Mouse (Mus musculus) forebrain, embryonic 15.5 days (tissue): Measurements from ENCODE around the gene Prr22. TPM values are rescaled to one million over a fixed set of nuclear protein-coding genes. Genes with fewer than 3 reads are reported as not detected.

Source experiments
- ATAC-seq: fragments of 200-750 bp; cut with Nextera tagmentation; replicated peaks from 2 replicates; pipeline ENCODE4 v1.8.0; 2017; ENCODE audit warnings: mild to moderate bottlenecking, moderate TSS enrichment, moderate library complexity
- H3K27ac ChIP-seq: fragments of 300-500 bp; sonication (generic); replicated peaks from 2 replicates; pipeline ENCODE4 v1.5.1; 2015; ENCODE audit warnings: mild to moderate bottlenecking, inconsistent platforms
- H3K27me3 ChIP-seq: fragments of 300-500 bp; sonication (generic); 2 replicates; pipeline ENCODE4 v1.6.1; 2015; ENCODE audit warnings: inconsistent platforms
- H3K36me3 ChIP-seq: fragments of 300-500 bp; sonication (generic); 2 replicates; pipeline ENCODE4 v1.6.1; 2015; ENCODE audit warnings: mild to moderate bottlenecking, inconsistent platforms
- H3K4me1 ChIP-seq: fragments of 300-500 bp; sonication (generic); 2 replicates; pipeline ENCODE4 v1.6.1; 2015; ENCODE audit warnings: inconsistent platforms
- H3K4me2 ChIP-seq: fragments of 300-500 bp; sonication (generic); replicated peaks from 2 replicates; pipeline ENCODE4 v1.6.1; 2015; ENCODE audit warnings: mild to moderate bottlenecking, inconsistent platforms
- H3K4me3 ChIP-seq: fragments of 300-500 bp; sonication (generic); 2 replicates; pipeline ENCODE4 v1.5.1; 2015; ENCODE audit warnings: mild to moderate bottlenecking, inconsistent platforms
- H3K9ac ChIP-seq: fragments of 300-500 bp; sonication (generic); replicated peaks from 2 replicates; pipeline ENCODE4 v1.6.1; 2015; ENCODE audit warnings: mild to moderate bottlenecking, inconsistent platforms
- H3K9me3 ChIP-seq: fragments of 300-500 bp; sonication (generic); 2 replicates; pipeline ENCODE4 v1.6.1; 2016; ENCODE audit warnings: inconsistent platforms
- WGBS: fragments of 180-500 bp; shearing (Covaris S2); methylation state at CpG from one replicate; pipeline ENCODE4 v1.1.7; 2015; ENCODE audit warnings: mixed read lengths; 5-methylcytosine and 5-hydroxymethylcytosine counted together
- polyA plus RNA-seq: library from polyadenylated mRNA; unstranded; fragments of >200 nt; fragmentation: Nextera tagmentation; extraction: Ambion mirVana; gene quantifications from 2 replicates; pipeline ENCODE4 v1.2.1, GENCODE M21; 2015

The Prr22 gene
- polyA plus RNA-seq, result 0.66 and 0.73 TPM in 2 replicates

DNA sequence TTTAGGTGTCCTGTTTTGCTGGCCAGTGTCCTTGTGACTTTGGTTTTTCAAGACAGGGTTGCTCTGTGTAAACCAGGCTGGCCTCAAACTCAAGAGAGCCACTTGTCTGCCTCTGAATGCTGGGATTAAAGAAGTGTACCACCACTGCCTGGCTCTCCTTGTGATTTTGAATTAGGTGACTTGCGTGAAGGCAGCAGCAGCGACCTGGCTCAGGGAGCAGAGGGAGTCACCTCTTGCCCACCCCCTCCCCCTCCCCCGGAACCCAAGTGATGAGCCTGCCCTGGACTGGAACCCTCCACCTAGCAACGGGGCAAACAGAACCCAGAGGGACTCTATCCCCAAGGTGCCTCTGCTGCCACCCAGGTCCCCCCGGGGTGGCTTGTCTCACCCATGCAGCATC is at the start of gene Prr22:
Gene Prr22 (plus strand): TSS at position 301 of the 400 bp plus-strand sequence.
- Histone ChIP-seq H3K36me3 (peaks cover 39% of the 10 kb centered on the region), H3K4me2 (no peak within 1 kb of the TSS), H3K27ac (no peak within 1 kb of the TSS), H3K9ac (no peak within 1 kb of the TSS), H3K4me3 (no peak within 1 kb of the TSS), H3K9me3 (no peaks in the 10 kb centered on the region), H3K27me3 (no peaks in the 10 kb centered on the region), H3K4me1 (peaks cover 7% of the 10 kb centered on the region)
- WGBS, result 92% methylated on average over 5 of the region's 5 CpGs
- ATAC-seq, result no peak

DNA sequence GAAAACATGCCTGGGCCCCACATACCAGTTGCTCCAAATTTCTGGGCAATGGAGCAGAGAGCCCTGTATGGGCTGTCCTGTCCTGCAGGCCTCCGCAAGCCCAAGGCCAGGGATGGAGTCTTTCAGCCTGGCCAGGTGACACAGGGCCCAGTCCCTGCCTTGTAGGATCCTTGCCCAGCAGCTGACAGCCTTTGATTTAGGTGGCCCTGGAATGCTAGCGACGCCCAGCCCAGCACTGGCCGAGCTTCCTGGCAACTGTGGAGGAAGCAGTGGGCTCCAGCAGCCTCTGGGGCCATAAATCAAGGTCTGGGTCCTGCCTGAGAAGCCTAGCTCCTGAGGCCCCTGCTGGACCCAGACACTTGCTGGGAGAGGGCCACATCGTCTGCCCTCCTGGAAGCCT is 47.6 kb upstream of the Prr22 start:
- Histone ChIP-seq H3K4me1 (peaks cover 16% of the 10 kb centered on the region), H3K9me3 (no peaks in the 10 kb centered on the region), H3K9ac (no peak overlapping the region), H3K36me3 (peaks cover 25% of the 10 kb centered on the region), H3K4me3 (no peak overlapping the region), H3K27ac (no peak overlapping the region), H3K27me3 (no peaks in the 10 kb centered on the region), H3K4me2 (no peak overlapping the region)
- WGBS, result 93% methylated on average over 5 of the region's 5 CpGs
- ATAC-seq, result no peak

DNA sequence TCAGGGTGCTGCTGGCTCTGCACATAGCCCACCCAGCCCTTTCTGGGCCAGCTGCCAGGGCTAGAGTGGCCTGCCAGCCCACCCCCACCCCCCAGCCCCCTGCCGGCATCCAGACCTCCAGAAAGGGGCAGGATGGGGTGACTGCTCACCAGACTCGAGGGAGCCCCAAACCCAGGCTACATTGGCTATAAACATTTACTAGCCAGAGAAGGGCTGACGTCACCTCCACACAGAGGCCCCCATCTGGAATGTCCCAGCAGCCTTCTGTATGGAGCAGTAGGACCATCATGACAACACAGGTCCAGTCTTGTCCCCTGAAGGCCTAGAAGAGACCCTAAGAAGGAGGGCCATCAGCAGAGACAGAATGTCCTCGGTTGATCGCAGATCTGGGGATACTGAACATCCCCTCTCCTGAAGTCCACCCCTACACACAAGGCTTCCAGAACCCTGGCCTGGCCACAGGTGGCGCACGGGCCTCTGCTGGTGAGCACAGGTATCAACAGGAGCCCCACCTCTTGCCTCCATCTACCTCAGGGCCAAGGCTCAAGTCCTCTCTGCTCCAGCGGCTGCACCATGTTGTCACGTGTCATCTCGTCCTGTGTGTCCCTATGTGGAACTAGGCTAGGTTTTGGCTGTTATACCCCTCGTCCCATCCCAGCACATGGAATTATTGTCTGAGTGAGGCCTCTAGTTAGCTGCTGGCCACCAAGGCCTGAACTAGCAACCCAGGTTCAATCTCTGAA is 46.5 kb upstream of the Prr22 start:
- H3K4me2 ChIP-seq, result no peak overlapping the region
- 85% methylated on average over 11 of the region's 11 CpGs for WGBS
- H3K9ac ChIP-seq, result no peak overlapping the region
- no peaks in the 10 kb centered on the region for H3K9me3 ChIP-seq
- peaks cover 25% of the 10 kb centered on the region for H3K36me3 ChIP-seq
- no peak overlapping the region for H3K4me3 ChIP-seq
- no peaks in the 10 kb centered on the region for H3K27me3 ChIP-seq
- no peak overlapping the region for H3K27ac ChIP-seq
- ATAC-seq, result no peak
- H3K4me1 ChIP-seq, result peaks cover 19% of the 10 kb centered on the region

DNA sequence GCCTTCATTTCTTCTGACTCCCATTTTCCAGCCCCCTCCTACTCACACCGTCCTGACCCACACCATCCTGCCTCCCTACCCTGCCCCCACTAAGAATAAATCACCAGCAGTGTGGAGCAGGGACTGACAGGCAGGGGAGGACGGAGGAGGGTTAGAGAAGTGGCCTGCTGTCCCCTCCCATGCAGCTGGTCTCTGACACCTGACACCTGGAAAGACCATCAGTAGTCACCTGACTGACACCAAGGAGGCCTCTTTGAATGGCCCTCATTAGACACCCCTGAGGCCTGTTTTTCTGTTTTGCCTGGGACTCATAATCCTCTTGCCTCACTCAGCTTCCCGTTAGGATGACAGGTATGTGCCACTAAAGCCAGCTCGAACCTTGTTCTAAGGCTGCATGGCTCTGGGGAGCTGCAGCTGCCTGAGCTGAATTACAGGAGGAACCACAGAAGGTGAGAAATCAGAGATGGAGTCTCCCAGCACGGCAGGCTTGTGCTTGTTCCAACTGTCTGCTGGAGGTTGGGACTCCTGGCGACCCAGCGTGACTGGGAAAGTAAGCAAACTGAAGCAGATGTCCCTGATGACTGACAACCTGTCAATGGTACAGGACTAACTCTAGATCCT is 42.9 kb upstream of the Prr22 start:
- H3K9me3 ChIP-seq, result no peaks in the 10 kb centered on the region
- H3K4me3 ChIP-seq, result no peak overlapping the region
- H3K36me3 ChIP-seq, result peaks cover 18% of the 10 kb centered on the region
- WGBS, result 15% methylated on average over 7 of the region's 7 CpGs
- H3K27ac ChIP-seq, result no peak overlapping the region
- no peak overlapping the region for H3K9ac ChIP-seq
- H3K27me3 ChIP-seq, result no peaks in the 10 kb centered on the region
- H3K4me1 ChIP-seq, result peaks cover 18% of the 10 kb centered on the region
- ATAC-seq, result no peak
- H3K4me2 ChIP-seq, result no peak overlapping the region

DNA sequence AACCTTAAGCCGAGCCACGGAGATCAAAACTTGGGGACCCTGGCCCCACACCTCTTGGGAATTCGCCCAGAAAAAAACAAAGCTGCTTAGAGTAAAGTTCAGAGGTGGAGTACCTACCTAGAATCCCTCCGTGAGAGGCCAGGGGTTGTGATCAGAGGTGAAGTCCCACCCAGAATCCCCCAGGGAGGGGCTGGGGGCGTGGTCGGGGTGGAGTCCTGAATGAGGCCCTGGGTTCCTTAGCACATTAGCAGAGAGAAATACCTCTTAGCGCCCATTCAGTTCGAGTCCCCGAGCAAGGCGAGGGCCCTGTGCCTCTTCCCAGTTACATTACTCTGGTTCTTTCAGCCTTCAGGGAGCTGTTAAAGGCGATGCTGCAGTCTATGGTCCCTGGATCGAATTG is 42.4 kb upstream of the Prr22 start:
- no peak for ATAC-seq
- H3K27ac ChIP-seq, result no peak overlapping the region
- H3K9me3 ChIP-seq, result no peaks in the 10 kb centered on the region
- H3K4me3 ChIP-seq, result no peak overlapping the region
- H3K4me1 ChIP-seq, result peaks cover 18% of the 10 kb centered on the region
- H3K9ac ChIP-seq, result no peak overlapping the region
- WGBS, result 13% methylated on average over 12 of the region's 12 CpGs
- H3K27me3 ChIP-seq, result no peaks in the 10 kb centered on the region
- H3K36me3 ChIP-seq, result peaks cover 13% of the 10 kb centered on the region
- H3K4me2 ChIP-seq, result no peak overlapping the region

DNA sequence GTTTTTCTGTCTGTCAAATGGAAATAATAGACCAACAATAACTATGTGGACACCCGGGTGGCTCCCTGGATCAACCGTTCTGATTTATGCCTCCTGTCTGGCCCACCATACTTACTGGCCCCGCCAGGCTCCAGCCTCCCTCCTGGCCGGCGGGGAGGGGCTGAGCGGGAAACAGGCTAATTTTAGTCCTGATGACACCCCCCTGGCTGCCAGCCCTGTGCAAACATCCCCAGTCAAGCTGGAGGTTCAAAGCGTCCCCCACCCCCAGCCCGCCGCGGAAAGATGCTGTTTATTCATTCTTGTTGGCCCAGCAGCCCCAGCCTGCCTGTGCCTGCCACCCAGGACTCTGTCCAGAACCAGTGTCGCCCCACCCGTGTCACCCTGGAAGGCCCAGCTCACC is 41.9 kb upstream of the Prr22 start:
- Histone ChIP-seq H3K27me3 (no peaks in the 10 kb centered on the region), H3K4me1 (peaks cover 18% of the 10 kb centered on the region), H3K4me2 (no peak overlapping the region), H3K9ac (no peak overlapping the region), H3K27ac (no peak overlapping the region), H3K4me3 (no peak overlapping the region), H3K36me3 (peaks cover 8% of the 10 kb centered on the region; the same call in 1 of the 2 replicates), H3K9me3 (no peaks in the 10 kb centered on the region)
- ATAC-seq, result no peak
- WGBS, result 43% methylated on average over 12 of the region's 12 CpGs

DNA sequence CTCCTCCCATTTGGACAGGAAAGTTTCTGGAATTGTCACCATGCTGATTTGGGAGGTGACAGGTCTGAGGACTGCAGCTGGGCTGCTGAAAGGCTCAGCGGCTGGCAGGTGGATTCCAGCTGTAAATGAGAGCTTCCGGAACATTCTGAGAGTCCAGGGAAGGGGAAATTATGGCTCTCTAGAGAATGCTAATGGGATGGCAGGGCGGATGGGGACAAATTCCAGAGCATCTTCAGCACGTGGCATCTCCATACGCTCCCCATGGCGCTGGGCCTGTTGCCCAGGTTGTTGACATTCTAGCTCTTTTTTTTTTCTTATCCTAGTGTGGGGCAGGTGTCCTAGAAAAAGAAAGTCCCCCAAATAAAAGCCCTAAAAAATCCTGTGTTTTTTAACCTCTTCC is 40.9 kb upstream of the Prr22 start:
- no peaks in the 10 kb centered on the region for H3K27me3 ChIP-seq
- no peak overlapping the region for H3K4me3 ChIP-seq
- H3K4me1 ChIP-seq, result peaks cover 18% of the 10 kb centered on the region
- H3K9ac ChIP-seq, result no peak overlapping the region
- no peak overlapping the region for H3K27ac ChIP-seq
- peaks cover 3% of the 10 kb centered on the region; the same call in 1 of the 2 replicates for H3K36me3 ChIP-seq
- no peak for ATAC-seq
- no peak overlapping the region for H3K4me2 ChIP-seq
- 37% methylated on average over 6 of the region's 6 CpGs for WGBS
- H3K9me3 ChIP-seq, result no peaks in the 10 kb centered on the region

DNA sequence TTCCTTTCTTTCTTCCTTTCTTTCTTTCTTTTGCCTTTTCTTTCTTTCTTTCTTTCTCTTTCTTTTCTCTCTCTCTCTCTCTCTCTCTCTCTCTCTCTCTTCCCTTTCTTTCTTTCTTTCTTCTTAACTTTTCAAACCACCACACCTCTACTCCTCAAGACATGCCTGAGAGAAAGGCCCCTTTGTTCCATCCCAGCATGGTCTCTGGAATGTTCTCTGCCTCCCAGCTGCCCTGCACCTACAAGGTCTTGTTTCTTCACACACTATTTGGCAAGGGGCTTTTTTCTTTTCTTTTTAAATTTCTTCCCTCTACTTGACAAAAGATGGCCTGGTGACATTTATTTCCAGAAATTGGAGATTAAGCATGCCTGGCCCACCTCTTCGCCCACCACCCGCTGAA is 40.4 kb upstream of the Prr22 start:
- H3K4me3 ChIP-seq, result no peak overlapping the region
- no peak overlapping the region for H3K27ac ChIP-seq
- no peaks in the 10 kb centered on the region for H3K9me3 ChIP-seq
- no peak overlapping the region for H3K4me2 ChIP-seq
- 32% methylated on average over 2 of the region's 2 CpGs for WGBS
- peaks cover 3% of the 10 kb centered on the region; the same call in 1 of the 2 replicates for H3K36me3 ChIP-seq
- ATAC-seq, result no peak
- H3K9ac ChIP-seq, result no peak overlapping the region
- no peaks in the 10 kb centered on the region for H3K27me3 ChIP-seq
- peaks cover 18% of the 10 kb centered on the region for H3K4me1 ChIP-seq

DNA sequence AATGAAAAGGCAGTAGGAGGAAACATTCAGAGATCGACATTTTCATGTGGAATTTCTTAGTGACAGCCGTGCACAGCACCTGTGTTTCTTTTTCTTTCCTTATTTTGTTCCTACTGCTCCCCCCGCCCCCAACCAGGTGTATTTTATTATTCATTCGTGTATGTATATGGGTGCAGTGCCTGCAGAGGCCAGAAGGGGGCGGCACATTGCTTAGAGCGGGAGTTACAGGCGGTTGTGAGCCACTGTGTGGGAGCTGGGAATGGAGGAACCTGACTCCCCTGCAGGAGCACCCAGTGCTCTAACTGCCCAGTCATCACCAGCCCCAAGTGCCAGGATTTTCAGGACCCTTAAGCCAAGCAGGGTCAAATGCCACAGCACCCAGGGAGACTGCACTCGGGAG is 33.5 kb upstream of the Prr22 start:
- Histone ChIP-seq H3K9ac (no peak overlapping the region), H3K36me3 (no peaks in the 10 kb centered on the region), H3K4me2 (no peak overlapping the region), H3K9me3 (no peaks in the 10 kb centered on the region), H3K27me3 (no peaks in the 10 kb centered on the region), H3K4me3 (no peak overlapping the region), H3K4me1 (no peaks in the 10 kb centered on the region), H3K27ac (no peak overlapping the region)
- WGBS, result 52% methylated on average over 8 of the region's 8 CpGs
- ATAC-seq, result no peak

DNA sequence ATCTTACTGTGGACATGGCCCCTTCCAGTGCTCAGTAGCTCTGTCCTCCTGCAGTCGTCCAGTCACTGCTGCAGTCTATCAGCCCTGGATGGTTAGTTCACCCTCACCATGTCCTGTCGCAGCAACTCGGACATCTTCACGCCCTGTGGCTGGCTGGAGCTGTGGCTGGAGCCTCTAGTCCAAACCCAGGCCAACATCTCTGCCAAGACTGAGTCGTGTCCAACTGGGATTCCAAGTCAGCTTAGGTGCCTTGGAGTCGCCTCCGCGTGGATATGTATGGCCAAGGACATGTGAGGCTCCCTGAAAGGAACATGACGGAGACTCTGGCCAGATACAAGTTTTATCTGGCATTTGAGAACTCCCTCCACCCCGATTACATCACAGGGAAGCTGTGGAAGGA is 31.8 kb upstream of the Prr22 start:
- Histone ChIP-seq H3K36me3 (no peaks in the 10 kb centered on the region), H3K4me2 (no peak overlapping the region), H3K4me3 (no peak overlapping the region), H3K27me3 (no peaks in the 10 kb centered on the region), H3K9me3 (no peaks in the 10 kb centered on the region), H3K27ac (no peak overlapping the region), H3K9ac (no peak overlapping the region), H3K4me1 (no peaks in the 10 kb centered on the region)
- WGBS, result 88% methylated on average over 10 of the region's 10 CpGs
- ATAC-seq, result no peak

DNA sequence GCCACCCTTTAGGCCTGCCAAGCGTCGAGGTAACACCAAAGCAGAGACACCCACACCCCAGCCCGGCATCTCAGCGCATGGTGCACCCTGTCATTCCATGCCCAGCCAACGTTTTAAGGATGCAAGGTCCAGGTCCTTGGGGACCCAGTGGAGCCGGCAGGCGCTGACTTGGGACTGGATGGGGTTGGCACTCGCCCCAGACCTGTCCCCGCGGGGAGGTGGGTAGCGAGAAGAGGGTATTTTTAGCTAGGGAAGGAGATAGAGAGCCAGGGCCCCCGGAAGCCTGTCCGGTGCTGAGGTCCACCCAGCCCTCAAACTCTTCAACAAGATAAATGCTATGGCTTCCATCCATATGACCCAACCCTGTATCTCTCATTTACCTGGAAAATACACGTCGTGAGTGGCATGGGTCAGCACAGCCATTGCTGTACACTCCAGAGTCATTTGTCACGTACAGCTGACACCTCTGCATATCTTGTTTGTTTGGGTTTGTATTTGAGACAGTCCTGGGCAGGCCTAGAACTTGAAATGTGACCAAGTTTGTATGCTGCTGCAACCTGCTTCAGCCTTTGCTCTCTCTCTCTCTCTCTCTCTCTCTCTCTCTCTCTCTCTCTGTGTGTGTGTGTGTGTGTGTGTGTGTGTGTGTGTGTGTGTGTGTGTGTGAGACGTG is 29.8 kb upstream of the Prr22 start:
- H3K4me1 ChIP-seq, result no peaks in the 10 kb centered on the region
- H3K9ac ChIP-seq, result no peak overlapping the region
- no peaks in the 10 kb centered on the region for H3K36me3 ChIP-seq
- ATAC-seq, result no peak
- H3K9me3 ChIP-seq, result no peaks in the 10 kb centered on the region
- H3K27me3 ChIP-seq, result no peaks in the 10 kb centered on the region
- H3K4me2 ChIP-seq, result no peak overlapping the region
- 81% methylated on average over 17 of the region's 17 CpGs for WGBS
- H3K4me3 ChIP-seq, result no peak overlapping the region
- H3K27ac ChIP-seq, result no peak overlapping the region

DNA sequence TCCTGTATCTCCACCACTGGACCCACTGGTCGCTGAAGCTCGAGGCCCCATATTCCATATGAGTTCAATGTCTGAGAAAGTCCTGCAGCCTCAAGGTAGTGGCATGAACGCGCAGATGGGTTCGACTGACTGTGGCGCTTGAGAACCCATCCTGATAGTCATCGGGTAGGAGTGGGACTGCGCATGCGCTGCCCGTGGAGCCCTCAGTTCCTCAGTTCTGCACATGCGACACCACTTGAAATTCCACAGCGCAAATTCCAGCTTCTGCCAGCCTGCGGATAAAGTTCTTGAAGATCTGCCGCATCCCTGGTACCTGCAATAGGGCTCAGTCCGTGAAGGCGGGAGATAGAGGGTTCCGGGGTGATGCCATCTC is 29.3 kb upstream of the Prr22 start:
- Histone ChIP-seq H3K9ac (no peak overlapping the region), H3K4me1 (no peaks in the 10 kb centered on the region), H3K4me2 (no peak overlapping the region), H3K4me3 (no peak overlapping the region), H3K9me3 (no peaks in the 10 kb centered on the region), H3K36me3 (no peaks in the 10 kb centered on the region), H3K27me3 (no peaks in the 10 kb centered on the region), H3K27ac (no peak overlapping the region)
- WGBS, result 80% methylated on average over 17 of the region's 17 CpGs
- ATAC-seq, result no peak
